Mouse (Mus musculus): ENCODE measurements around the gene Rela. TPM values are rescaled to one million over a fixed set of nuclear protein-coding genes. Genes with fewer than 3 reads are reported as not detected.

The Rela gene
- total and polyA plus RNA-seq, 2 experiments from 2014 or later, result 31.8 to 34.8 TPM

- H3K4me3 ChIP-seq (ENCODE audit: low read depth, low read length), result no peak overlapping the region
- H3K9me3 ChIP-seq (ENCODE audit: low read length), result no peaks in the 10 kb centered on the region
- H3K27me3 ChIP-seq (ENCODE audit: insufficient read depth, low read length), result no peaks in the 10 kb centered on the region
- no peak overlapping the region for H3K4me2 ChIP-seq (ENCODE audit: low read depth, low read length, poor library complexity, severe bottlenecking)
- ATAC-seq (ENCODE audit: low FRiP score) (no peak), DNase-seq (ENCODE audit: low spot score) (no peak)
- no peak overlapping the region for H3K9ac ChIP-seq (replicated peaks; ENCODE audit: low read length, poor library complexity, severe bottlenecking)
- TF ChIP-seq CTCF (IDR thresholded peaks at IDR 0.05), result no peak
- WGBS, result 86% methylated on average over 8 of the region's 8 CpGs
- no peaks in the 10 kb centered on the region for H3K4me1 ChIP-seq (ENCODE audit: insufficient read depth, low read length)
- H3K27ac ChIP-seq (ENCODE audit: low read depth, low read length), result no peak overlapping the region
- no peaks in the 10 kb centered on the region for H3K36me3 ChIP-seq (ENCODE audit: insufficient read depth, low read length)
These were observed 12.0 kb upstream of the Rela start for GRCm38 (mm10) chr19:5625311-5625710.

- no peak overlapping the region for H3K9ac ChIP-seq (replicated peaks; ENCODE audit: low read length, poor library complexity, severe bottlenecking)
- no peaks in the 10 kb centered on the region for H3K9me3 ChIP-seq (ENCODE audit: low read length)
- no peak for DNase-seq (ENCODE audit: low spot score)
- H3K4me2 ChIP-seq (ENCODE audit: low read depth, low read length, poor library complexity, severe bottlenecking), result no peak overlapping the region
- no peak overlapping the region for H3K4me3 ChIP-seq (ENCODE audit: low read depth, low read length)
- no peaks in the 10 kb centered on the region for H3K36me3 ChIP-seq (ENCODE audit: insufficient read depth, low read length)
- no peak for TF ChIP-seq CTCF (IDR thresholded peaks at IDR 0.05)
- no peaks in the 10 kb centered on the region for H3K4me1 ChIP-seq (ENCODE audit: insufficient read depth, low read length)
- no peak overlapping the region for H3K27ac ChIP-seq (ENCODE audit: low read depth, low read length)
- no peaks in the 10 kb centered on the region for H3K27me3 ChIP-seq (ENCODE audit: insufficient read depth, low read length)
- no peak for ATAC-seq (ENCODE audit: low FRiP score)
These were observed 7.4 kb upstream of the Rela start for GRCm38 (mm10) chr19:5629907-5630306.

GRCm38 (mm10) chr19:5632120-5632519 is 5.2 kb upstream of the Rela start:
- DNase-seq (ENCODE audit: low spot score), result no peak
- H3K4me3 ChIP-seq (ENCODE audit: low read depth, low read length), result no peak overlapping the region
- peaks cover 3% of the 10 kb centered on the region; the same call in 1 of the 2 replicates for H3K4me1 ChIP-seq (ENCODE audit: insufficient read depth, low read length)
- no peak for ATAC-seq (ENCODE audit: low FRiP score)
- TF ChIP-seq CTCF (IDR thresholded peaks at IDR 0.05), result no peak
- no peak overlapping the region for H3K9ac ChIP-seq (replicated peaks; ENCODE audit: low read length, poor library complexity, severe bottlenecking)
- no peak overlapping the region for H3K27ac ChIP-seq (ENCODE audit: low read depth, low read length)
- H3K36me3 ChIP-seq (ENCODE audit: insufficient read depth, low read length), result no peaks in the 10 kb centered on the region
- H3K27me3 ChIP-seq (ENCODE audit: insufficient read depth, low read length), result no peaks in the 10 kb centered on the region
- no peaks in the 10 kb centered on the region for H3K9me3 ChIP-seq (ENCODE audit: low read length)
- 73% methylated on average over 9 of the region's 9 CpGs for WGBS
- H3K4me2 ChIP-seq (ENCODE audit: low read depth, low read length, poor library complexity, severe bottlenecking), result no peak overlapping the region

GRCm38 (mm10) chr19:5636036-5636570 is 1.2 kb upstream of the Rela start:
- 82% methylated on average over 7 of the region's 7 CpGs for WGBS
- no peak overlapping the region for H3K4me3 ChIP-seq (ENCODE audit: low read depth, low read length)
- no peak overlapping the region for H3K9ac ChIP-seq (replicated peaks; ENCODE audit: low read length, poor library complexity, severe bottlenecking)
- H3K9me3 ChIP-seq (ENCODE audit: low read length), result no peaks in the 10 kb centered on the region
- peak overlapping the region; percentile 95; the same call in 1 of the 2 replicates for H3K27ac ChIP-seq (ENCODE audit: low read depth, low read length)
- DNase-seq (ENCODE audit: low spot score) (no peak), ATAC-seq (ENCODE audit: low FRiP score) (no peak)
- peak overlapping the region; percentile 90; the same call in 1 of the 2 replicates for H3K4me2 ChIP-seq (ENCODE audit: low read depth, low read length, poor library complexity, severe bottlenecking)
- H3K36me3 ChIP-seq (ENCODE audit: insufficient read depth, low read length), result peaks cover 22% of the 10 kb centered on the region
- no peaks in the 10 kb centered on the region for H3K27me3 ChIP-seq (ENCODE audit: insufficient read depth, low read length)
- peaks cover 9% of the 10 kb centered on the region for H3K4me1 ChIP-seq (ENCODE audit: insufficient read depth, low read length)
- no peak for TF ChIP-seq CTCF (IDR thresholded peaks at IDR 0.05)

- no peak for ATAC-seq (ENCODE audit: low FRiP score)
- peak; percentile 17 for DNase-seq (ENCODE audit: low spot score)
- 37% methylated on average over 12 of the region's 12 CpGs for WGBS
These were observed 677 bp upstream of the Rela start for GRCm38 (mm10) chr19:5636571-5637041.

GRCm38 (mm10) chr19:5638416-5639005 is 1.2 kb downstream of the Rela start:
- Histone ChIP-seq H3K27ac (ENCODE audit: low read depth, low read length) (no peak overlapping the region), H3K9me3 (ENCODE audit: low read length) (no peaks in the 10 kb centered on the region), H3K4me3 (ENCODE audit: low read depth, low read length) (peak overlapping the region; percentile 79), H3K4me2 (ENCODE audit: low read depth, low read length, poor library complexity, severe bottlenecking) (peak overlapping the region; percentile 90), H3K27me3 (ENCODE audit: insufficient read depth, low read length) (no peaks in the 10 kb centered on the region), H3K36me3 (ENCODE audit: insufficient read depth, low read length) (peaks cover 43% of the 10 kb centered on the region), H3K4me1 (ENCODE audit: insufficient read depth, low read length) (peaks cover 9% of the 10 kb centered on the region), H3K9ac (replicated peaks; ENCODE audit: low read length, poor library complexity, severe bottlenecking) (peak overlapping the region; percentile 96)
- WGBS, result 92% methylated on average over 18 of the region's 18 CpGs
- DNase-seq (ENCODE audit: low spot score), result no peak
- TF ChIP-seq CTCF (IDR thresholded peaks at IDR 0.05), result no peak
- ATAC-seq (ENCODE audit: low FRiP score), result no peak

More at GRCm38 (mm10) chr19:5636571-5637041, 677 bp upstream of the Rela start:
- H3K27me3 ChIP-seq (ENCODE audit: insufficient read depth, low read length), result no peaks in the 10 kb centered on the region
- peaks cover 27% of the 10 kb centered on the region for H3K36me3 ChIP-seq (ENCODE audit: insufficient read depth, low read length)
- H3K9ac ChIP-seq (replicated peaks; ENCODE audit: low read length, poor library complexity, severe bottlenecking), result peak overlapping the region; percentile 96
- H3K9me3 ChIP-seq (ENCODE audit: low read length), result no peaks in the 10 kb centered on the region
- H3K4me1 ChIP-seq (ENCODE audit: insufficient read depth, low read length), result peaks cover 9% of the 10 kb centered on the region
- no peak for TF ChIP-seq CTCF (IDR thresholded peaks at IDR 0.05)
- peak overlapping the region; percentile 95 for H3K27ac ChIP-seq (ENCODE audit: low read depth, low read length)
- peak overlapping the region; percentile 79 for H3K4me3 ChIP-seq (ENCODE audit: low read depth, low read length)
- peak overlapping the region; percentile 90 for H3K4me2 ChIP-seq (ENCODE audit: low read depth, low read length, poor library complexity, severe bottlenecking)

Data from midbrain, postnatal 0 days (tissue).